Mouse (Mus musculus) lung, adult 2 months (tissue): ENCODE results near the gene Clps.

Experiments used
- CTCF ChIP-seq: fragments of 200-500 bp; IDR thresholded peaks from 2 replicates; pipeline ENCODE4 v1.5.1; 2011; ENCODE audit warnings: mild to moderate bottlenecking, low read length, control low read depth; ENCODE audit not compliant: insufficient read depth
- POLR2A ChIP-seq: fragments of 200-500 bp; IDR thresholded peaks from 2 replicates; pipeline ENCODE4 v1.6.1; 2011; ENCODE audit warnings: low read depth, mild to moderate bottlenecking, control low read depth, low read length, borderline replicate concordance; ENCODE audit errors: extremely low read depth

GRCm38 (mm10) chr17:28571868-28572267 is 11.3 kb upstream of the Clps start:
- TF ChIP-seq CTCF (no peak), POLR2A (no peak)
